Comparison of ENCODE assay signal across 23 mouse cellular contexts in the genomic region with DNA sequence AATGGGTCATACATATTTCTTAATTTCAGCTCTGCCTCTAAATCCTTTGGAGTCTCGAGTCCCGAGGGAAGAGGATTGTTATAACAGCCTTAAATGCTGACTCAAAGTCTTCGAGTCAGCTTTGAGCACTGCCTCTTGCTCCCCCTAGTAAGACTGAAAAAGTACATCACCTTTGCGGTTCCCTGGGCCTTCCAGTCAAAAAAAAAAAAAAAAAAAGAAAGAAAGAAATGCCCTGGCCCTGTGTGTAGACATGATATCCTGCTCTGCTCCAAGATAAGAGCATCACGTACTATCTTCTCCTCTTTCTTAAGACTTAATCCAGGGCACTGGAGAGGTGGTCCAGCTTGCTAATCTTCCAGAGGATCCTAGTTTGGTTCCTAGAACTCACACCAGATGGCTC.
DNase-seq lines count a peak whose midpoint lies in the region; ATAC-seq and TF ChIP-seq lines count a peak whose summit lies in the region.
"Had no signal": no experiment of that assay in that cellular context is flagged by ENCODE, and none has a peak within 500 bp of the region (broad histone marks: within the 10 kb centered on the region; RNA-seq: fewer than 3 reads in every experiment).

No protein-coding gene starts in this region.

- H3K27me3 ChIP-seq in heart, embryonic 10.5 days (ENCODE audit: insufficient read depth, poor library complexity, severe bottlenecking): no peaks in the 10 kb centered on the region
- H3K27me3 ChIP-seq in heart, embryonic 12.5 days (replicated peaks): no peaks in the 10 kb centered on the region
- peaks cover 3% of the 10 kb centered on the region; the same call in 1 of the 2 replicates for H3K27me3 ChIP-seq in E14TG2a.4 (ENCODE audit: insufficient read depth, low read length)
- H3K27me3 ChIP-seq in embryonic facial prominence, embryonic 10.5 days (replicated peaks; ENCODE audit: low read depth, poor library complexity, severe bottlenecking): peaks cover 38% of the 10 kb centered on the region
- H3K27me3 ChIP-seq: embryonic facial prominence, embryonic 15.5 days; heart, embryonic 13.5 days; Patski had no signal

- H3K4me1 ChIP-seq in heart, embryonic 10.5 days: peaks cover 46% of the 10 kb centered on the region
- H3K4me1 ChIP-seq in heart, embryonic 12.5 days (replicated peaks): peaks cover 47% of the 10 kb centered on the region
- peaks cover 63% of the 10 kb centered on the region for H3K4me1 ChIP-seq in E14TG2a.4 (replicated peaks; ENCODE audit: low read depth, low read length)
- peaks cover 51% of the 10 kb centered on the region for H3K4me1 ChIP-seq in embryonic facial prominence, embryonic 10.5 days

- H3K27ac ChIP-seq in heart, embryonic 10.5 days: peak overlapping the region; percentile 86
- H3K27ac ChIP-seq in heart, embryonic 12.5 days (ENCODE audit: poor library complexity, severe bottlenecking): no peak overlapping the region
- H3K27ac ChIP-seq in embryonic facial prominence, embryonic 10.5 days (replicated peaks): peak overlapping the region; percentile 30; the same call in 1 of the 2 replicates
- H3K27ac ChIP-seq: embryonic facial prominence, embryonic 15.5 days; heart, adult 2 months; heart, embryonic 13.5 days; hindbrain, embryonic 14.5 days had no signal

- TF ChIP-seq CTCF in E14TG2a.4 (conservative IDR thresholded peaks at IDR 0.05; ENCODE audit: low read length): no peak

- no peak overlapping the region for H3K9ac ChIP-seq in heart, embryonic 12.5 days
- H3K9ac ChIP-seq: embryonic facial prominence, embryonic 15.5 days; hindbrain, embryonic 14.5 days had no signal

- no peaks in the 10 kb centered on the region for H3K36me3 ChIP-seq in heart, embryonic 10.5 days
- H3K36me3 ChIP-seq in heart, embryonic 12.5 days: no peaks in the 10 kb centered on the region
- no peaks in the 10 kb centered on the region for H3K36me3 ChIP-seq in E14TG2a.4 (ENCODE audit: insufficient read depth, low read length)
- no peaks in the 10 kb centered on the region; the same call in 1 of the 2 replicates for H3K36me3 ChIP-seq in embryonic facial prominence, embryonic 10.5 days (replicated peaks)
- H3K36me3 ChIP-seq: embryonic facial prominence, embryonic 15.5 days; G1E; heart, embryonic 13.5 days had no signal

- WGBS in heart, embryonic 10.5 days: 63% methylated on average over 5 of the region's 5 CpGs
- WGBS in heart, embryonic 12.5 days: 58% methylated on average over 5 of the region's 5 CpGs
- 61% methylated on average over 5 of the region's 5 CpGs for WGBS in embryonic facial prominence, embryonic 10.5 days

- H3K9me3 ChIP-seq in heart, embryonic 10.5 days: no peaks in the 10 kb centered on the region
- peaks cover 5% of the 10 kb centered on the region; the same call in 1 of the 2 replicates for H3K9me3 ChIP-seq in heart, embryonic 12.5 days (replicated peaks)
- peaks cover 7% of the 10 kb centered on the region for H3K9me3 ChIP-seq in E14TG2a.4 (ENCODE audit: low read length)
- peaks cover 7% of the 10 kb centered on the region; the same call in 1 of the 2 replicates for H3K9me3 ChIP-seq in embryonic facial prominence, embryonic 10.5 days
- H3K9me3 ChIP-seq: G1E had no signal

- H3K4me2 ChIP-seq in heart, embryonic 12.5 days: no peak overlapping the region
- H3K4me2 ChIP-seq: embryonic facial prominence, embryonic 15.5 days; heart, embryonic 13.5 days; hindbrain, embryonic 14.5 days had no signal

- no peak overlapping the region for H3K4me3 ChIP-seq in heart, embryonic 10.5 days
- H3K4me3 ChIP-seq in heart, embryonic 12.5 days: no peak overlapping the region
- H3K4me3 ChIP-seq in E14TG2a.4 (replicated peaks; ENCODE audit: low read length): 0 out of 2 replicates have a peak overlapping the region, but pooled peaks have one; percentile 26
- no peak overlapping the region for H3K4me3 ChIP-seq in embryonic facial prominence, embryonic 10.5 days
- H3K4me3 ChIP-seq: embryonic facial prominence, embryonic 15.5 days; erythroblast, embryonic 14.5 days; heart, adult 2 months; heart, embryonic 13.5 days had no signal

- no peak for ATAC-seq in heart, embryonic 12.5 days (ENCODE audit: insufficient number of reproducible peaks, low FRiP score)
- ATAC-seq: activated CD4-positive, CD25-positive, alpha-beta regulatory T cell, adult 4 months; forebrain, embryonic 16.5 days; intestine, embryonic 16.5 days; Patski had no signal

- no peak for DNase-seq in heart, embryonic 10.5 days (ENCODE audit: low spot score)
- DNase-seq in embryonic facial prominence, embryonic 10.5 days (ENCODE audit: low spot score): no peak
- no peak for DNase-seq in cerebellum, postnatal 25 days
- no peak for DNase-seq in ovary, adult 18-20 months (ENCODE audit: low spot score)
- DNase-seq in kidney, postnatal 4 days: no peak
- DNase-seq: adrenal gland, postnatal 14 days; cerebellum, adult 11-12 months; cerebellum, adult 9-10 months; cerebellum, postnatal 36 days; gastrocnemius, postnatal 14 days; heart, adult 2 months; heart, postnatal 36 days had no signal
